Mouse (Mus musculus) CD8-positive naive resting alpha-beta T cell, adult 2 months (primary cell): ENCODE measurements around the gene Krtcap2.
A peak's percentile ranks its signal among the peaks of the same experiment; 100 is the strongest.

Experiments
- DNase-seq, 2 experiments: peaks; one replicate each; pipeline ENCODE4 v3.0.0; 2022; ENCODE audit warnings: low read depth in 2 of 2, low spot score in 2 of 2

Gene Krtcap2

GRCm38 (mm10) chr3:89280606-89281511 is 35.1 kb downstream of the Krtcap2 start, which contains the start of gene Efna1:
TSS of gene Efna1 (minus strand) at chr3:89281142.
- DNase-seq: peak in 1 of 2 experiments; percentile 17

- DNase-seq: peak; percentile 76 to 86
Observed at GRCm38 (mm10) chr3:89281579-89282290, 36.0 kb downstream of the Krtcap2 start.

GRCm38 (mm10) chr3:89282291-89282643 is 36.5 kb downstream of the Krtcap2 start:
- DNase-seq: no peak

DNA sequence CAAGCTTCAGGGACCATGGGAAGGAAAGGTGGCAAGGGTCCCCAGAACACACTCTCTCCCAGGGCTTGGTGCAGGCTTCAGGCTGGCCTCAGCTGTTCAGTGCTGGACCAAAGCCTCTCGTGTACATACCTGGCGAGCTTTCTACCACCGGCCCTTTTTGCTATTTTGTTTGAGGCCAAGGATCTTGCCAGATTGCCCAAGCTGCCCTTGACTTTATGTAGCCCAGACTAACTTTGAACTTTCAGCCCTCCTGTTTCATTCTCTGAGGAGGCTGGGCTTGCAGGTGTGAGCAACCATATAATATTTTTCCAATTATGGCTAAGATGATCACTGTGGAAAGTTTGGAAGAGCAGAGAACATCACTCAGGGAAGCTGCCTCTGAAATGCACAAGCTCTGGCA is 38.5 kb downstream of the Krtcap2 start:
- DNase-seq: no peak

GRCm38 (mm10) chr3:89285526-89285925 is 39.8 kb downstream of the Krtcap2 start:
- no peak for DNase-seq

GRCm38 (mm10) chr3:89287286-89287685 is 41.5 kb downstream of the Krtcap2 start:
- DNase-seq: no peak

- DNase-seq: no peak
Observed at GRCm38 (mm10) chr3:89288503-89288928, 42.8 kb downstream of the Krtcap2 start.

GRCm38 (mm10) chr3:89291874-89292273 is 46.1 kb downstream of the Krtcap2 start:
- DNase-seq: no peak

- no peak for DNase-seq
Observed at GRCm38 (mm10) chr3:89292303-89292702, 46.5 kb downstream of the Krtcap2 start.

GRCm38 (mm10) chr3:89293247-89293918 is 47.6 kb downstream of the Krtcap2 start:
- no peak for DNase-seq

DNA sequence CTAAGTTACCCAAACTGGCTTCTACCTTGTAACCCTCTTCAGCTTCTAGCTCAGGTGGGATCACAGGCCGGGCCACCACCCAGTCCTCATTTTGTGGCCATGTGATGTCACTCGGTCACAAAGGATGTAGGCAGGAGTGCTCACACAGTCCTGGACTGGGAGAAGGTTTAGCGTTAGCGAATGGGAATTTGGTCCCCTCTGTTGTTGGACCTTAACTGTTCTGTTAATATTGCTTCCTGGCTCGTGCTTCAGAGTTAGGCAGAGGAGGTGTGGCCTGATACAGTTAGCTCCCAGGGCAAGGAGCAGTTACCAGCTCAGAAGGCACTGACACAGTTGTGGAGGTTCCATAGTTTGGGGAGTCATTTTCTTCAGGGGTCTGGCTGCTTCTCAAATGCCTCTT is 48.4 kb downstream of the Krtcap2 start:
- no peak for DNase-seq

DNA sequence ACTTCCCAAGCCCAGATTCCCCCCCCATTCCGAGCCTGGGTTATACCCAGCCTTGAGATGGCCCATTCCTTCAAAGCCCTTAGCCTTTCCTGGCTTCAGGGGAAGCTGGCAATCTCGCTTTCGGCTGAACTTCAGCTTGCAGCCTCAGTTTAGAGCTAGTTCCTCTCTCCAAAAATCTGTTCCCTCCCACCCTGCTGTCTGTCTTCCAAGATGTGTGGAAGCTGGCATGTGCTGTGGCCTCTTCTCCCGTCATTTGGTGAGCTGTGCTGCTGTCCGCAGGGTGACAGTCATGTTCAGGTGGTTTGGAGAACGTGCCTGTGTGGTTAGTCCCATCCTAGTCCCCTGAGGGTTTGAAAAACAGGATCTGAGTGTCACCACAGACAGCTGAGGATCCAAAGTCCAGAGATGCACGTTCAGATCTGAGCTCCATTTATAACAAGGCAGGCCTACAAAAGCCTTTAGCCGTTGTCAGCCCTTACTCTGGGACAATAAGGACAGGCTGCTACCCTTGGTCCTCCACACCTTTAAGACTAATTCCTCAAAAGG is 50.0 kb downstream of the Krtcap2 start:
- no peak for DNase-seq

DNA sequence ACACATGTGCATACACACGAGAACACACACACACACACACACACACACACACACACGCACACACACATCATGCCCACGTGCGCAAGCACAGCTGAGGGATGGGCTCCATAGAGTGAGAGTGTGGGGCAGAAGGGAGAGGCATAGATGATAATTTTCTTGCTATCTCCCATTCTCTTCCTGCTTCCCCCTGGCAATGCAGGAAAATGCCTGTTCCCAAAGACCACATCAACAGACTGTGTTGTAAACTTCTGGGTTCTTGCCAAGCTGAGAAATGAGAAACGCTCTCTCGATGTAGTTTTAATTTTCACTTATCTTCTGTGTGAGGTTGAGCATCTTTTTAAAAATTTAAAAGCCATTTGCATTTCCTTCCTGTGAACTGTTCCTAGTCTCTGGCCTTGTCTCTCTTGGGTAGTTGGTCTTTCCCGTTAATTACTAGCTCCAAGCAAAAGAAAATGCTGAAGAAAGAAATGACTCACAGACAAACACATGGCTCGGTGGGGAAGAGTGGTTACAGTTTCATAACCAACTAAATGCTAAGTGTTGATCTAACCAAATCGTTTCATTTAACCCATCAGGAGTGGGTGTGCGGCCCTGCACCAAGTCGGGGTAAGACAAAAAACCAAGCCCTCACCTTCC is 51.1 kb downstream of the Krtcap2 start:
- no peak for DNase-seq

DNA sequence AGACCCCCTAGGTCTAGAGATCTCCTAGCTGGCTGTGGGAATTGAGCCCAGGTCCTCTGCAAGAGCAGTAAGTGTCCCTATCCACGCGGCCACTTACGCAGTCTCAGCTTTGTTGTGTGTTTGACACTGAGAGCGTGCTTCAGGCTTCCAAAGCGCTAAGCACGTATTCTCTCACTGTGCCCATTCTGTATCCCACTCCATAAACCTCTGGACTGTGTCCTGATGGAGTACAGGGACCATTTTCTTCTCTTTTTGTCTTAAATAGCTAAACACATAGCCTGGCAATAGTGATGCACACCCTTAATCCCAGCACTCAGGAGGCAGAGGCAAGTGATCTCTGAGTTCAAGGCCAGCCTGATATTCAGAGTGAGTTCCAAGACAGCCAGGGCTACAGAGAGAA is 53.1 kb downstream of the Krtcap2 start:
- no peak for DNase-seq

DNA sequence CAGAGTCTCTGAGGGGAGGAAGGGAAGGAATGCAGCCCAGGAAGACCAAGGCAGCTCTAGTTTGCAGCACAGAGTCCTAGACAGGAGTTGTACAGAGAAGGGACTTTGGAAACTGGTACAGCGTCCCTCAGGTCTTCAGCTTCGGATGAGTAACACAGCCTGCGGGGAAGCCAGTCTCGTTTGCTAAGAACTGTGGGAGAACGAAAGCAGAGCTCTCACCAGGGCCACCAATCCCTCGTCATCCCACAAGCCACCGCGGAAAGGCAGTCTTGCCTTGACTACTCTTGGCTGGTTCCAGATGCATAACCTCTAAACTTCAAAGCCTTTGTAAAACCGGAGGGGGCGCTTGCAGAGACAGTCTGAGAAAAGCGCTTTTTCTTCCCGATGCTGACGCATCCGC is 53.7 kb downstream of the Krtcap2 start:
- no peak for DNase-seq
